Mouse (Mus musculus) adrenal gland, postnatal 14 days (tissue): Measurements from ENCODE around the gene Ube2b. TPM values are rescaled to one million over a fixed set of nuclear protein-coding genes. Genes with fewer than 3 reads are reported as not detected.
A peak's percentile ranks its signal among the peaks of the same experiment; 100 is the strongest.

Source experiments
- DNase-seq: peaks from one replicate; pipeline ENCODE4 v3.0.0; 2021; ENCODE audit warnings: mixed read lengths
- long read RNA-seq, 2 experiments: library from polyadenylated mRNA; stranded (forward); transcript quantifications; one replicate each; pipeline ENCODE4 v2.0.0; 2021
- total RNA-seq: library from RNA; stranded (reverse); gene quantifications from 2 replicates; pipeline ENCODE4 v1.2.3, GENCODE M21; 2021

Gene Ube2b
- total RNA-seq = 152 and 153 TPM in 2 replicates
- long read RNA-seq, experiment 1, transcript Ube2b-202 (7 exons, 585 nt) = minor isoform, 12 of 63 reads
- long read RNA-seq, experiment 1, transcript Ube2b-201 (6 exons, 1,792 nt) = major isoform, 40 of 63 reads
- long read RNA-seq, experiment 1, partial matches to known transcripts = 2 of 63 reads
- long read RNA-seq, experiment 1, other reads (novel, unspliced or antisense) = 9 of 63 reads
- long read RNA-seq, experiment 2, transcript Ube2b-201 (6 exons, 1,792 nt) = major isoform, 28 of 43 reads
- long read RNA-seq, experiment 2, partial matches to known transcripts = 3 of 43 reads
- long read RNA-seq, experiment 2, other reads (novel, unspliced or antisense) = 11 of 43 reads

DNA sequence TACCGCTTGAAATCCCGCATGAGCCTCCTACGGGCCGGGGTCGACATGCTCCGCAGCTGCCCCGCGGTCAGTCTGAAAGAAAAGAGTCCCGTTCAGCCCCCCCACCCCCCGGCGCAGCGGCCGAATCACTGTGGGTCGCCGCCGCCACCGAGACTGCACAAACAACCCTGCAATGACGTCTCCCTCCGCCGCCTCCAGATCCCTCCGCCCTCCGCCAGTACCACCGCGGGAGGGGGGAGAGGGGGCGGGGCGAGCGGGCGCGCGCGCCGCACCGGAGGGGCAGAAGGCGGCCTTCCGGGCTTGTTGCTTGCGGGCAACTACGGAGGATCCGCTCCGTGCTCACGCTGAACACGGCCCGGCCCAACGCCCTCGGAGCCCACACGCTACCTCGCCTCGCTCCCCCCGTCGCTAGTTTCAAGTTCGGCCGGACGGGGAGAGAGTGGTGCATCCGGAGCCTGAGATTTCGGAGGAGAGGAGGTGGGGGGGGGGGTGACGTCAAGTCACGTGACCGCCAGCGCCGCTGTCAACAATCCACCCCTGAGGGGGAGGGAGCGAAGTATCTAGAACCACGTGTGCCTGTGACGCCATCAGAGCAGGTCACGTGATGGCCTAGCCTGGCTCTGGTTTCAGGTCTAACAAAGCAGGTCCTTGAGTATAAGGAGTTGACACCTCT, at the start of gene Ube2b:
Gene Ube2b, minus strand, starts transcription at position 473 of the 673 bp plus-strand sequence.
- DNase-seq = peak; percentile 97

DNA sequence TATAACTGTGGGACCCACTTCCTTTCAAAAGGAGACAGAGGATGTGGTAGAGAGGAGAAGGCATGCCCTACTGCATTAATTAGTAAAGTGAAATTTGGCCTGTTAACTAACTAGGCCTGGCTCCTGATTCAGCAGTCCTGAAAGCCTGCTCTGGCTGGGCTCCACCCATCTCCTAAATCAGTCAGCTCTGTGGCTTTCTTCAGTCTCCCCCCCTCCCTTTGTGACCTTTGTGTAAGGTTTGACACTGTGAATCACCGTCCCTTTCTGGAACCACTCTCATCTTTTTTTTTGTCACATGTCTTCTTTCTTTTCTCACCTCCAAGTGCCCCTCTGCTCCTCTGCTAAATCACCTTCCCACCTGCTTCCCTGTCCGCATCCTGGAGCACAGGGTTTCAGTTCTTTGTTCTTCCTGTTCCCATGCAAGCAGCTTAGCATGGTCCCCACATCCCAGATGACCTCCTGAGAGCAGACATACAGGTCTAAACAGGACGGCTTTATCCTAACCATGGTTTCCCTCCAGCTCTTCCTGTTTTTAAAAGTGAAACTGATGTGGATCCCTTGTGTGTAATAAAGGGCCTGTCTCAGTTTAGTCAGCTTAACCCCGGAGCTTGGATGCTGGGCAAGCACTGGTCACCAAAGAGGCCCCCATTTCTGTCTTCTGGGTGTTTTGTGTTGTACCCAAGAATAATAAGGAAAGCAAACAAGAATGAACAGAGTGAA, 46.0 kb upstream of the Ube2b start:
- peak; percentile 53 for DNase-seq

DNA sequence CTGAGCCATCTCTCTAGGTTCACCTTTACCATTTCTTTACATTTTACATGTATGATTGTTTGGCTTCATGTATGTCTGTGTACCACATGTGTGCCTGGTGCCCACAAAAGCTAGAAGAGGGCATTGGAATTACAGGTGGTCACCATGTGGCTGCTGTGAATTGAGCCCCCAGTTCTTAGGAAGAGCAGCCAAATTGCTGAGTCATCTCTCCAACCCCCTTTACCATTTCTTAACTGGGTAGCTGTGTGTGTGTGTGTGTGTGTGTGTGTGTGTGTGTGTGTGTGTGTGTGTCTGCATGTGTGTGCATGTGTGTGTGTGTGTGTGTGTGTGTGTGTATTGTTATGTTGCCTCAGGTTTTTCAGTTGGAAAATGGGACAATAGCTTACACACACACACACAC, 43.6 kb upstream of the Ube2b start:
- DNase-seq = no peak

DNA sequence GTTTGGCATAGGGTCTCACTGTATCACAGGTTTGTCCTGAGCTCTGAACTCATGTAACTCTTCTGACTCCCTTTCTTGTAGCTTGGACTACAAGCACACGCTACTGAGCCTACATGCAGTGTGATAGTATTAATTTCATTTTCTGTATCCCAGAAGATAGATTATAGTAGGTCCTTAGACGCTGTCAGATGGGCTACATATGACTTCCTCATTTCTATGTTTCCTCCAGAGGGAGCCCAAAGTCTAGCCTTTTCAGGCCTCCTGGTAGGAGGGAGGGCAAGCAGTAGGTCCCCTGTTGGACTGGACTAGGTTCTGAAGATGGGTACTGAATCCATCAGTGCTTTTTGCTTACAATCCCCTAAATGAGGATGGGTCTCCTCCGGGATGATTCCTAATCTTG, 42.7 kb upstream of the Ube2b start:
- DNase-seq = no peak

DNA sequence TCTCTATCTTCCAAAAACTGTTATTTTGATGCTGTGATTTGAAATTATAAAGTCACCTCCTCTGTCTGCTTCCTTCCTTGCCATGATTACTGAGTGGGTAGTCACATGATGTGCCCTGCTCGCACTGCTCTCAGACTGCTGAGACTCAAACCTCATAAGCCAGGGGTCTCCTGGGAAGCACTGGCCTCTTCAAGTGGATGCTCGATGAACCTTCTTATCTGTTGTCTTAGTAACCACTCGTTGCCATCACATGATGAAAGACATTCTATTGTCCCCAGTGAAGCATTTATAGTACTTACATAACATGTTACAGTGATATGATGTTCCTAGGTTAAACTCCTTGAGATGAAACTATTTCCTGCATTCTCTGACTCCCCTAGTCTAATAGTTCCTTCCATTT, 37.1 kb upstream of the Ube2b start:
- no peak for DNase-seq

DNA sequence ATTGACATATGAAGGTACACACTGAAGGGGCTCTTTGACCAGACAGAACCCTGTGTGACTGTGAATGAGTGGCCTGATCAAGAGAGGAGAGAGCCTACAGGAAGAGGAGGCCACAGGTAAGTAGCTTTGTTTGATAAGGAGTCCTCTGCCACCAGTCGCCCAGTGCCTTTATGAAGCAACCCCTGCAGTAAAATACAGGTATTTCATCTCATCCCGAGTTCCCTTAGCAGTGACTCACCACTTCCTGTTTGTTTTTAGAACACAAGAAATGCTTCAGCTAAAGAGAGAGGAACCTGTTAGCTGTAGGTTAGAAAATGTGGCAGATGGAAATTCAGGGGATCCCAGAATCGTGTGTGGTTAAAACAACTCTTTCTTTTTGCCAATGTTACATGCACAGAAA, 35.3 kb upstream of the Ube2b start:
- DNase-seq = no peak

DNA sequence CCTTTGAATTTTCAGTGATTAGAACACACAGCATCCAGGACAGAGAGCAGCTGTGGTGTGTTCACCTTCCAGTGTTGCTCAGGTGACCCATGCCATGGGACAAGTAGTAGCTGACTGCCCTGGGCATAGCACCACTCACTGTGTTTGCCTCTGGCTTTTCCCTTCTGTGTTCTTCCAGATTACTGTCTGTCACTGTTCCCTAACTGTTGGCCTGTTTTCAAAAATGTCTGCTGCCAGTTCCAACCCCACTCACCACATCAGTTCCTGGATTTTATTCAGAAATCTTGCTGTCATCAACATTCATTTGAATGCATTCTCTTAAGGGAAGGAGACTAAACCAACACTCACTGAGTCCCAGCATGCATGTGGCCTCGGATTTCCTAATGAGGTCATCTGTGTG, 33.4 kb upstream of the Ube2b start:
- DNase-seq = no peak

DNA sequence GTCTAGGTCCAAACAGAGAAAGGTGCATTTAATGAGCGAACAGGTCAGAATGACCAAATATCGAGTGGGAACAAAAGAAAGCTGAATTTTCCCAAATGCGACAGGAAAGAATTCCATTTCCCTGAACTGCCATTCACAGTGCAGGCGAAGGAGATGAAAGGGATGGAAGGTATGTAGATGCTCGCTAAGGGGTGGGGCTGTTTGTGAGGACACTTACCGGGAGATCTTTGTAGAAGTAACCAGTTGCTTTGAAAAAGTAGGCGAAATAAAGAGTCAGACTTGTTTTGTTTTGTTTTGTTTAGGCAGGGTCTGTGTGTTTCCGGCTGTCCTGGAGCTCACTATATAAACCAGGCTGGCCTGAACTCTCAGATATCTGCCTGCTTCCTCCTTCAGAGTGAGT, 31.8 kb upstream of the Ube2b start:
- DNase-seq = no peak

DNA sequence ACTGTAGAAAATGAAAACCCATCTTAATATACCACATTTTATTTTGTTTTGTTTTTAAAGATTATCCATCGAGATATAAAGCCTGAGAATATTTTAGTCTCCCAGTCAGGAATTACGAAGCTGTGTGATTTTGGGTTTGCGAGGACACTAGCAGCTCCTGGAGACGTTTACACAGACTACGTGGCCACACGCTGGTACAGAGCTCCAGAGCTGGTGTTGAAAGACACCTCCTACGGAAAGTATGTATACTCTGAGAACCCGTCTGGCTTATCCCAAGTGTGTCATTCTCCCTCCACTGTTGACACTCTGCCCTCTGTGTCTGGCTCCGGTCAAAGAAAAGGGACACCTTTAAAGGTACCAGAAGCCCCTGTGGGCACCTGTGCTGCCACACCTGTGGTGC, 17.7 kb upstream of the Ube2b start:
- DNase-seq = no peak

DNA sequence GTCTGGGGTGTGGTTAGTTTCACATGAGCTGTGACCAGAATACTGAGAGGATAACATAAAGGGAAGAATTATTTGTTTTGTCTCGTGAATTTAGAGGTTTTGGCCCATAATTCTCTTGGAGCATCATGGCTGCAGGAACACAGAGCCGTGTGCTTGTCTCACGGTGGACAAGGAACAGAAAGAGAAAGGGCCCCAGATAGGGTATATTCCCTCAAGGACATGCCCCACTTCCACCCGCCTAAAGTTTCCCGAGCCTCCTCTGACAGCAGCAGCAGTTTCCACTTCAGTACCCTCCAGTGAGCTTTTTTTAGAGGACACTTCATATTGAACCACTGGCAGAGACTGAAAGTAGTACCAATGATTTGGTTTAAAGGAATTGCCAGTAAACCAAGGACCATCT, 11.0 kb upstream of the Ube2b start:
- DNase-seq = no peak

DNA sequence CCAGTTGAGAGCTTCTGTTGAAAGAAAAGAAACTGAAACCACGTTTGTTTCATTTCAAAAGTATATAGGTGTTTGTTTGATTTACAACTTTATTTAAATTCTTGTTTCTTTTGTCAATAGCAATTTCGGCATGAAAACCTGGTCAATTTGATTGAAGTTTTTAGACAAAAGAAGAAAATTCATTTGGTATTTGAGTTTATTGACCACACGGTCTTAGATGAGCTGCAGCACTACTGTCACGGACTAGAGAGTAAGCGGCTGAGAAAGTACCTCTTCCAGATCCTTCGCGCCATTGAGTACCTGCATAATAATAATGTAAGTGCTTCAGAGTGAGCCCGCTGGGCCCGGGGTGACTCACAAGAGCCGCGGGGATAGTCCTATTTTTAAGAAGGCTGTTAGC, 10.4 kb upstream of the Ube2b start:
- DNase-seq = no peak

DNA sequence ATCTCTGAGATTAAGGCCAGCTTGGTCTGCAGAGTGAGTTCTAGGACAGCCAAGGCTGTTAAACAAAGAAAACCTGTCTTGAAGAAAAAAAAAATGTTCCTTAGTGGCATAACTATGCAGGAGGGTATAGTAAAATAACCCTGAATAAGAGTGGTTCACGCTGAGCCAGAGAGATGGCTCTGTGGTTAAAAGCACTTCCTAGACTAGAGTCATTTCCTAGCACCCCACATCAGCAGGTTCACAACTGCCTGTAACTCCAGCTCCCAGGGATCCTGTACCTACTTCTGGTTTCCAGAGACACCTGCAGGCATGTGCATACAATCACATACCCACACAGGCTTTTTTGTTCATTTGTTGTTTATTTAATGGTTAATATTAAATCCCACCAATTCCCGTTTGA, 5.0 kb upstream of the Ube2b start:
- DNase-seq = no peak

DNA sequence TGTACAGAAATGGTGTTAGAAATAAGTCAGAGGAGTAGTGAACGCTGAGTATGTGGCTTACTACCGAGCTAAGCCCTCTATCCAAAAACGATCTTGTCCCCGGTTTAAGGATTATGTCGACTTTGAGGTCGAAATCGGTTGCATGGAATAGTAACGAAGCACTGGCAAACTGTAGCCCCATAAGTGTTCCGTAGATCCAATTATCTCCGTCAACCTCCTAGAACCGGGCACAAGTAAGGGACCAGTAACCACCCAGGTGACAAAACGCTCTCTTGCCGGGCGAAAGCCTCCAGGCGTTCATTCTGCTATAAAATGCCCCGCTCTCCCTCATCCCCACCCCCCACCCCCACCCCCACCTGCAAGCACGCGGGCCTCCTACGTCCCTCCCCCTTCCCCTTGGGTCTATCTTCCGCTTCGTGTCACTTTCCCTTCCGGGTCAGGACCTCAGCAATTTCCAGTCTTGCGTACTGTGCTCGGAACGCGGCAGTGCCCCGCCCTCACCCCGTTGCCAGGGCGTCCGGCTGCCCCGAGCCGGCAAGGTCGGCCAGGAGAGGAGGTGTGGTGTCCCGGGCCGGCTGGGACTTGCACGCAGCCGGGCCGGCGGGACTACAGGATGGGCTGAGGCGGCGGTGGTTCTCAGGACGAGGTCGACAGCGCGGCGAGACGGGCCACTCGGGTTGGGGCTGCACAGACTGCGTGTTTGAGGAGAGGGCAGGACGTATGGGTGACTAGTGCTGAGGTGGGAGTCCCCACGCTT, 3.4 kb upstream of the Ube2b start, which contains the start of gene Cdkl3:
Gene Cdkl3, plus strand, starts transcription at position 450 of the 757 bp plus-strand sequence.
- DNase-seq = peak; percentile 99

DNA sequence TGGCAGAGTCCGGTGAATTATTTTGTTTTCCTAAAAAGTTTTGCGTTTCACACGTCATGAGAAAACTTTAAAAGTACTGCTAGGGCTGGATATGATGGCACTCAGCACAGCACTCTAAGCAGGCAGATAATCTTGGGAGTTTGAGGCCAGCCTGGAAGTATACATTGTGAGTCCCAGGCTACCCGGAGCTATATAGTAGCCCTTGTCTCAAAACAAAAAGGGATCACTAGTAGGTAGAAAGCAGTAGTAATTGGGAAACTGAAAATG, 2.9 kb upstream of the Ube2b start:
- DNase-seq = peak; percentile 21

DNA sequence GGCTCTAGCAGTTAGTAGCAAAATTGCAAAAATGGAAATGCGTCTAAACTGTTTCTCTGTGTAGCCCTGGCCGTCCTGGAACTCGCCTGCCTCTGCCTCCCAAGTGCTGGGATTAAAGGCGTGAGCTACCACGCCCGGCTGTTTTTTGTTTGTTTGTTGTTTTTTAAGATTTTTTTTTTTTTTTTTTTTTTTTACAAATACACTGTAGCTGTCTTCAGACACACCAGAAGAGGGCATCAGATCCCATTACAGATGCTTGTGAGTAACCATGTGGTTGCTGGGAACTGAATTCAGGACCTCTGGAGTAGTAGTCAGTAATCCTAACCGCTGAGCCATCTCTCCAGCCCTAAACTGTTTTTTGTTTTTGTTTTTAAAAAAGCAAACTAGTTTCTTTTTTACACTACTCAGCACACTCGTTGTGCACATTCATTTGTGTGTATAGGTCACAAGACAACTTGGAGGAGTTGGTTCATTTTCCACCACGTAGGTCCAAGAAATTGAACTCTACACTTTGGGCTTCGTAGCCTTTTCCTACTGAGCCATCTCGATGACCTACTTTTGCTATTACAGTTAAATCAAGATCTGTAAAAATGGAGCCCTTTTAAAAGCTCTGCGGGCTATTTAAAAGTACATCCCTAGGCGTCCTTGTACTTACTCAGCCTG, 2.4 kb upstream of the Ube2b start:
- no peak for DNase-seq

DNA sequence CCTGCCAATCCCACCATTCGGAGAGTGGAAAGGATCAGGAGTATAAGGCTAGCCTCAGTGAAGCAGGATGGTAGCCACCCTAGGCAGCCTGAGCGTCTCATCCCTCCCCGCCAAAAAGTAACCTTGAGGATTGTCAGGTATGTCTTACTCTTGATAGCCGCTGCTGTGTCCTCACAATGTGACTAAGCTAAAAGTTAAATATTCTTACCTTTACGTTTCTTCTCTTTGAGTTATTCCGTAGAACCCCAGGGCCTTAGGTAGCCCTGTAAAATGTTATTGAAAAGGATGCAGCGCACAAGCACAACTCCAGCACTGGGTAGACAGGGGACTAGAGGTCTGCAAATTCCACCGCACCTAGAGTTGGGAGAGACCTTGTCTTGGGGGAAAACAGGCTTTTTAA, 1.3 kb upstream of the Ube2b start:
- no peak for DNase-seq

DNA sequence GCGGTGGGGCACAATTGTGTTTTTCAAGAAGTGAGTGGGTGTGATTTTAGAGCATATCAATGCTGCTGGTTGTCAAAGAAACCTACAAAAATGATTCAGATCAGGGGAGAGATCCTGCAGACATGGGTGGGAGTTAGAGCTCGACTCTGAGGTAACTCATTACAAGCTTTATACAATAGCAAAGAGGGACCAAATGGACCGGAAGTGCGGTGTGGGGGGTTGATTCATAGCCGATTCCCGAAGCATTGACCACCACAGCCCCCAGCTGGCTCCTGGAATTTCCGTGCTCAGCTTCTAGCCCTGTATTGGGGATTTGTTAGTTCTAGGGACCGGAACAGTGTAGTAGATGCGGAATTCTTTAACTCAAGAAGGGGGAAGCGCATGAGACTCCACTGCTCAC, 779 bp upstream of the Ube2b start:
- no peak for DNase-seq

DNA sequence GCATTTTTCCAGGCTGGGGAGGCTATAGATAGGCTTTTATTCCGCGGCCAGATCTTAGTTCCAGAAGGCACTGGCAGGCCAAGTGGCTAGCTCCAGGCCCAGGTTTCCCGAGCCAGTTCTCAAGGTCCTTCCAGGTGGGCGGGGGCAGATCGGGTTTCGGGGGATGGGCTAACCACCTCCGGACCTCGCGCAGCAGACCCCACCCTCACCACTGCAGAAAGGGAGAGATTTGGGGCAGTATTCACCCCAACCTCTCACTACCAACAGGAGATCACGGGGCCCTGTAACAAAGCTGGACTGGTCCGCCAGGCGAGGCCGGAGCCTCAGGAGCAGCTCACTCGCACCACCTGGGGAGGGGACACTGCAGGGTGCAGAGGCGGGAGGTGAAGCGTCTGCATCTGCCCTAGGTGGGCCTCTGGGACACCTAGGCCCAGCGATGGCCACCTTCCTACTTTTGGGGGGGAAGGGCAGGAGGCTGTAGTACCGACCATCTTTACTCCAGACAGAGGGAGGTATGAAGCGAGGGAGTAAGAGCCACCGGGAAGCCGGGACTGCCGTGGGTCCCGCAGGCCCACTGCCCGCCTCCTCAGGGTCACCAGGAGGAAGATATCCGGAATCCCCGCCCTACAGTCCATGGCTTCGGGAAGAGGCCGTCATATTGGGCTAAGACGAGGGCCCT, 812 bp downstream of the Ube2b start:
- DNase-seq = peak; percentile 87

DNA sequence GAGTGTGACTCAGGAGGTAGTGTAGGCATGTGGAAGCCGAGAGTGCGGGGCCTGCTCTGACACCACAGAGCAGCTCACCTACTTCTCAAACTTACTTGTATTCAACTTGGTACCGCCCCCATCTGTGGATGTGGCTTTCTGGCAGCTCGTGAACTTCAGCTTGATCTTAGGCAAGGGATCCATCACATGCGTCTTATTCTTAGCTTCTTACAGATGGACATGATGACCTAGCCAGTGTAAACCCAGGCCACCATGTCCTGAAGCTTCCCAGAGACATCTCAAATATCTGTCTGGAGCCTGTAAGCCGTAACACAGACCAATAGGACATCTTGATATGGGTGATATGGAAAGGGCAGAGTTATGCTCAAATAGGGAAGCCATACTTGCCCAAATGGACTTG, 28.9 kb downstream of the Ube2b start:
- DNase-seq = peak; percentile 16

DNA sequence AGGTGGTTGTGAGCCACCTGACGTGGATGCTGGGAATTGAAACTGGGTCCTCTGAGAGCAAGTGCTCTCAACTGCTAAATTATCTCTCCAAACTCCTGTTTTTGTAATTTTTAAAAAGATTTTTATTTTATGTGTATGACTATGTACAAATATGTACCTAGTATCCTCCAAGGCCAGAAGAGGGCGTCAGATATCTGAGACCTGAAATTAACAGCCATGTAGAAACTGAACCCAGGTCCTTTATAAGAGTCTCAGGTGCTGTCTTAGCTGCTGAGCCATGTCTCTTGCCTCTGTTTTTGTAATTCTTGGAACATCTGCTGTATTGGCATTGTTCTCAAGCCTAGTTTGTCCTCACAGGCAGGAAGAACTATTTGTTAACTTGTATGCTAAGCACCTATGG, 31.1 kb downstream of the Ube2b start:
- DNase-seq = no peak

DNA sequence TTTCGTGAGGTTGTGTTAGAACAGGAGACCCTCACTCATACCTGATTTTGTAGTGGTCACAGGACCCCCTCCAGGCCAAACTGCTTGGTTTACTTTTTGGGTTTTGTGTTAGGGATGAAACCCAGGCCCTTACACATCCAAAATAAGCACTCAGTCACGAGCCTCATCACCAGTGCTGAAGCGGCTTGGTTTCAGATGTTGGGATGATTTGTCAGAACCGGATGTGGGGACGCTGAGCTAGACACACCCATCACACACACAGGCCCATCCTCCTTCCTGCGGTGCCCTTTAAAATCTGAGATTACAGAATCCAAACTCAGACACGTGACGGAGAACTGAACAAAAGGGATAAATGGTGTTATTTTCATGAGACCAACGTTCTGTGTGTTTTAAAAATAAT, 31.7 kb downstream of the Ube2b start:
- DNase-seq = no peak
